8 mouse cellular contexts compared by ENCODE assay signal in genomic region chr11:77930751-77931540, GRCm38 (mm10). TPM values are rescaled to one million over a fixed set of nuclear protein-coding genes. Genes with fewer than 3 reads are reported as not detected.
DNase-seq lines count a peak whose midpoint lies in the region; ATAC-seq and TF ChIP-seq lines count a peak whose summit lies in the region.

Sez6 (plus strand) TSS chr11:77930800.

- H3K4me3 ChIP-seq in CH12.LX (replicated peaks in 1 of 3; ENCODE audit: low read depth in 2 of 3, low read length in 2 of 3, poor library complexity in 1 of 3) = no peak within 1 kb of the TSS
- H3K4me3 ChIP-seq in lung, embryonic 14.5 days (ENCODE audit: low read depth, low read length) = peak within 1 kb of the TSS; percentile 47

- no peak within 1 kb of the TSS for H3K9ac ChIP-seq in CH12.LX (ENCODE audit: insufficient read depth, low read depth)
- H3K9ac ChIP-seq in lung, embryonic 14.5 days = no peak within 1 kb of the TSS

- H3K36me3 ChIP-seq in CH12.LX (replicated peaks in 1 of 2; ENCODE audit: control insufficient read depth in 1 of 2, insufficient read depth in 1 of 2, low read length in 1 of 2) = no peaks in the 10 kb centered on the region
- H3K36me3 ChIP-seq in lung, embryonic 14.5 days (ENCODE audit: insufficient read depth) = no peaks in the 10 kb centered on the region

- no peak for TF ChIP-seq EP300 in CH12.LX (IDR thresholded peaks at IDR 0.05; ENCODE audit: low read length)

- peaks cover 16% of the 10 kb centered on the region for H3K9me3 ChIP-seq in CH12.LX (replicated peaks; ENCODE audit: low read length)
- no peaks in the 10 kb centered on the region for H3K9me3 ChIP-seq in lung, embryonic 14.5 days (ENCODE audit: low read depth, low read length)

- H3K4me1 ChIP-seq in CH12.LX (ENCODE audit: control insufficient read depth in 1 of 2, insufficient read depth in 2 of 2) = peaks cover 0 to 17% of the 10 kb centered on the region in 2 experiments; a peak in 2 of 4 replicates
- H3K4me1 ChIP-seq in lung, embryonic 14.5 days (ENCODE audit: insufficient read depth) = peaks cover 8% of the 10 kb centered on the region; the same call in 1 of the 2 replicates

- TF ChIP-seq CTCF in CH12.LX (conservative IDR thresholded peaks at IDR 0.05 in 1 of 2, IDR thresholded peaks at IDR 0.05 in 1 of 2; ENCODE audit: low read depth in 2 of 2, low read length in 2 of 2) = no peak
- TF ChIP-seq CTCF in lung, embryonic 14.5 days (IDR thresholded peaks at IDR 0.05; ENCODE audit: low read depth) = no peak

- peaks cover 25% of the 10 kb centered on the region for H3K27me3 ChIP-seq in CH12.LX (replicated peaks)
- H3K27me3 ChIP-seq in lung, embryonic 14.5 days (ENCODE audit: insufficient read depth, low read length) = peaks cover 49% of the 10 kb centered on the region

- in situ Hi-C loops in CH12.LX (cut with MboI; ENCODE audit: low pct_ligation_motif_present, low pct_unique_long_range_greater_than_20kb, low sequenced_read_pairs) = no loop called here

- dilution Hi-C loops in CH12.LX (cut with MboI; ENCODE audit: extremely low pct_ligation_motif_present, extremely low pct_unique_long_range_greater_than_20kb, low sequenced_read_pairs) = no loop called here

- DNase-seq in CH12.LX (ENCODE audit: extremely low read depth) = no peak
- peak; percentile 81 to 87 for DNase-seq in cerebellum, adult 18-20 months
- DNase-seq in forelimb bud, embryonic 11.5 days (ENCODE audit: low read depth, low spot score) = peak; percentile 76
- peak; percentile 69 to 77 for DNase-seq in heart, postnatal 36 days
- DNase-seq in layer of hippocampus, adult 9-11 months = peak; percentile 78
- peak; percentile 92 for DNase-seq in lung, embryonic 14.5 days
- peak; percentile 87 for DNase-seq in ovary, postnatal 36 days (ENCODE audit: low spot score)
- DNase-seq in thymus, postnatal 0 days (ENCODE audit: low spot score) = peak; percentile 83

- H3K4me2 ChIP-seq in CH12.LX (ENCODE audit: insufficient read depth, low read depth, poor library complexity, severe bottlenecking) = no peak within 1 kb of the TSS
- H3K4me2 ChIP-seq in lung, embryonic 14.5 days = peak within 1 kb of the TSS; percentile 94

- TF ChIP-seq RAD21 in CH12.LX (IDR thresholded peaks at IDR 0.05; ENCODE audit: low read depth, low read length) = no peak

- H3K79me2 ChIP-seq in CH12.LX (replicated peaks; ENCODE audit: control insufficient read depth, extremely low read depth, insufficient read depth, poor library complexity, severe bottlenecking) = no peaks in the 10 kb centered on the region

- WGBS in lung, embryonic 14.5 days = under 1% methylated on average over 88 of the region's 94 CpGs

- TF ChIP-seq POLR2A in CH12.LX (IDR thresholded peaks at IDR 0.05; ENCODE audit: low read depth, low read length) = no peak

- intact Hi-C loops in heart, postnatal 36 days (cut with DNase I) = no loop called here

- peak; percentile 82 for ATAC-seq in lung, embryonic 14.5 days (ENCODE audit: insufficient read depth)

- no peak within 1 kb of the TSS for H3K27ac ChIP-seq in CH12.LX (ENCODE audit: insufficient read depth, low read depth)
- H3K27ac ChIP-seq in lung, embryonic 14.5 days (ENCODE audit: low read depth) = no peak within 1 kb of the TSS

TF ChIP-seq in CH12.LX, 34 proteins besides CTCF, POLR2A, EP300 and RAD21:
- TF ChIP-seq ELF1 (IDR thresholded peaks at IDR 0.05; ENCODE audit: low read depth, low read length) (no peak), IRF4 (IDR thresholded peaks at IDR 0.05; ENCODE audit: low read depth, low read length) (no peak), JUND (conservative IDR thresholded peaks at IDR 0.05; ENCODE audit: low read depth, low read length) (no peak), SIN3A (IDR thresholded peaks at IDR 0.05; ENCODE audit: low read length) (0 out of 2 replicates have a peak, but pooled peaks have one; percentile 24), CHD1 (IDR thresholded peaks at IDR 0.05; ENCODE audit: low read depth, low read length) (no peak), GABPA (IDR thresholded peaks at IDR 0.05; ENCODE audit: insufficient replicate concordance, low read depth, low read length) (no peak), MXI1 (IDR thresholded peaks at IDR 0.05; ENCODE audit: low read depth, low read length) (peak; percentile 95), ZMIZ1 (IDR thresholded peaks at IDR 0.05; ENCODE audit: low read depth, low read length) (no peak), TCF12 (IDR thresholded peaks at IDR 0.05; ENCODE audit: low read depth, low read length) (0 out of 2 replicates have a peak, but pooled peaks have one; percentile 26), CHD2 (IDR thresholded peaks at IDR 0.05; ENCODE audit: low read length) (no peak)

RNA-seq across cellular contexts. Expression of gene Sez6, which starts in this region (rescaled TPM):
- total RNA-seq in CH12.LX (2012; rRNA removed) = 0.04 TPM in 1 of 2 replicates, not detected in the other
- not detected in 2 replicates for total RNA-seq in CH12.LX (2014; rRNA removed)
- polyA plus RNA-seq in CH12.LX (2012; ENCODE audit: insufficient read length, low read depth) = 0.45 TPM in 1 of 2 replicates, not detected in the other
- total RNA-seq in heart, postnatal 36 days (2021) = under 1 TPM; 0.16 to 0.44 TPM
- polyA plus RNA-seq in lung, embryonic 14.5 days (2014; fragmentation: Nextera tagmentation; extraction: Ambion mirVana) = 0.05 and 0.22 TPM in 2 replicates
- 0.26 TPM in 2 replicates for polyA plus RNA-seq in thymus, postnatal 0 days (2015; fragmentation: Nextera tagmentation; extraction: Ambion mirVana)

Comparison
In these comparisons a context has a peak if more than half of its experiments do, and no peak if none do; other contexts are left out.
1. Peak in DNase-seq in heart, postnatal 36 days; RNA of the gene not detected or under 1 TPM.
2. Peak in DNase-seq, ATAC-seq, H3K4me3 ChIP-seq and H3K4me2 ChIP-seq in lung, embryonic 14.5 days; RNA of the gene not detected or under 1 TPM.
3. Peak in DNase-seq in thymus, postnatal 0 days; RNA of the gene not detected or under 1 TPM.